Mouse (Mus musculus) brain, adult 2 months (tissue): ENCODE measurements around the gene Btnl2.

Experiments
- DNase-seq: peaks from one replicate; pipeline ENCODE4 v3.0.0; 2011; ENCODE audit warnings: low read depth, low spot score

The Btnl2 gene

GRCm38 (mm10) chr17:34347606-34348308 lies 6.9 kb upstream of the Btnl2 start:
- peak; percentile 70 for DNase-seq

- DNase-seq = peak; percentile 85
Observed at GRCm38 (mm10) chr17:34349429-34349828, 5.2 kb upstream of the Btnl2 start.

- no peak for DNase-seq
Observed at GRCm38 (mm10) chr17:34354940-34355339, 318 bp downstream of the Btnl2 start.

GRCm38 (mm10) chr17:34362954-34363546 lies 8.4 kb downstream of the Btnl2 start:
- DNase-seq = no peak

GRCm38 (mm10) chr17:34363676-34364310 lies 9.2 kb downstream of the Btnl2 start:
- no peak for DNase-seq

GRCm38 (mm10) chr17:34365031-34365430 lies 10.4 kb downstream of the Btnl2 start:
- DNase-seq = no peak

- no peak for DNase-seq
Observed at GRCm38 (mm10) chr17:34370563-34370962, 15.9 kb downstream of the Btnl2 start.

- no peak for DNase-seq
Observed at GRCm38 (mm10) chr17:34373055-34373709, 18.6 kb downstream of the Btnl2 start.

- no peak for DNase-seq
Observed at GRCm38 (mm10) chr17:34376847-34377246, 22.2 kb downstream of the Btnl2 start, which contains the start of gene Btnl1. Btnl1 (plus strand) TSS chr17:34377132.

GRCm38 (mm10) chr17:34377450-34378209 lies 23.0 kb downstream of the Btnl2 start:
- DNase-seq = no peak

- no peak for DNase-seq
Observed at GRCm38 (mm10) chr17:34378716-34379115, 24.1 kb downstream of the Btnl2 start.

- no peak for DNase-seq
Observed at GRCm38 (mm10) chr17:34379451-34379850, 24.8 kb downstream of the Btnl2 start.

GRCm38 (mm10) chr17:34381876-34382275 lies 27.3 kb downstream of the Btnl2 start:
- no peak for DNase-seq

- DNase-seq = no peak
Observed at GRCm38 (mm10) chr17:34383212-34383611, 28.6 kb downstream of the Btnl2 start.

- peak; percentile 39 for DNase-seq
Observed at GRCm38 (mm10) chr17:34384699-34385098, 30.1 kb downstream of the Btnl2 start.

- DNase-seq = no peak
Observed at GRCm38 (mm10) chr17:34386656-34387055, 32.0 kb downstream of the Btnl2 start.

GRCm38 (mm10) chr17:34388513-34388912 lies 33.9 kb downstream of the Btnl2 start:
- peak; percentile 73 for DNase-seq

- no peak for DNase-seq
Observed at GRCm38 (mm10) chr17:34391507-34391906, 36.9 kb downstream of the Btnl2 start.

GRCm38 (mm10) chr17:34392321-34392720 lies 37.7 kb downstream of the Btnl2 start:
- peak; percentile 58 for DNase-seq

GRCm38 (mm10) chr17:34397357-34397756 lies 42.7 kb downstream of the Btnl2 start:
- peak; percentile 19 for DNase-seq

GRCm38 (mm10) chr17:34398058-34398710 lies 43.6 kb downstream of the Btnl2 start:
- peak; percentile 94 for DNase-seq
